Mouse (Mus musculus): ENCODE results near the gene Abraxas2. TPM values are rescaled to one million over a fixed set of nuclear protein-coding genes. Genes with fewer than 3 reads are reported as not detected.

The Abraxas2 gene
- polyA plus RNA-seq, 1 experiment, result 12.2 TPM

DNA sequence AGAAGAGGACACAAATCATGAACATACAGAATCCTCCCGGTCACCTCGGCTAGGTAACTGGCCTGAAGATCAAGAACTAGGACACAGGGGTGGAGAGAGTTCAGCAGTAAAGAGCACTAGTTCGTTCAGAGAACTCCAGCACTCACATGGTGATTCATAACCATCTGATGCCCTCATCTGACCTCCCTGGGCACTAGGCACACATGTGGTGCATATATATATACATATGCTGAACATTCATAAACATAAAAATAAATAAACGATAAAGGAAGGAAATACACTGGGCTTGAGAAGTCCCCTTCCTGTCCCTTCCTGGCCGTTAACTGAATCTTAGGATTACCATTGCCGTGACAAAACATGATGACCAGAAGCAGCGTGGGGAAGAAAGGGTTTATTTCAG, 33.8 kb downstream of the Abraxas2 start:
- H3K4me3 ChIP-seq (replicated peaks; ENCODE audit: extremely low read depth, low read depth, low read length), result no peak overlapping the region
- TF ChIP-seq POLR2A (IDR thresholded peaks at IDR 0.05; ENCODE audit: borderline replicate concordance, extremely low read depth, low read depth, low read length) (no peak), CTCF (IDR thresholded peaks at IDR 0.05; ENCODE audit: insufficient read depth, low read length) (no peak)
- no peak for DNase-seq
- peaks cover 7% of the 10 kb centered on the region for H3K4me1 ChIP-seq (ENCODE audit: control insufficient read depth, insufficient read depth, low read length)
- 46% methylated on average over 7 of the region's 7 CpGs for WGBS

DNA sequence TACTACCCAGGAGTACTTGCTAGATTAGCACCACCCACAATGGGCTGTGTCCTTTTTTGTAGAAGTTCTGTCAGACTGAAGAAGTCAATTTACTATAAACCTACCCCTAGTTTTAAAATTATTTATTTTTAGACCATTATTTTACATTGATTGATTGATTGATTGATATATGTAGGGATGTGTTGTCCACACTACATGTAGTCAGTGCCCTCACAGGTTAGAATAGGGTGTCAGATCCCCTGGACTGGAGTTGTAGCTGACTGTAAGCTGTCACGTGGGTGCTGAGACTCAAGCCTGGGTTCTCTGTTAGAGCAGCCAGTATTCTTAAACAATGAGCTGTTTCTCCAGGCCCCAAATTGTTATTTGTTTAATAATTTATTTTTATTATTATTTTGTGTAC, 34.3 kb downstream of the Abraxas2 start:
- WGBS, result 90% methylated on average over 1 of the region's 1 CpGs
- Histone ChIP-seq H3K4me3 (replicated peaks; ENCODE audit: extremely low read depth, low read depth, low read length) (no peak overlapping the region), H3K4me1 (ENCODE audit: control insufficient read depth, insufficient read depth, low read length) (peaks cover 7% of the 10 kb centered on the region; the same call in 1 of the 2 replicates)
- DNase-seq, result no peak
- TF ChIP-seq POLR2A (IDR thresholded peaks at IDR 0.05; ENCODE audit: borderline replicate concordance, extremely low read depth, low read depth, low read length) (no peak), CTCF (IDR thresholded peaks at IDR 0.05; ENCODE audit: insufficient read depth, low read length) (no peak)

DNA sequence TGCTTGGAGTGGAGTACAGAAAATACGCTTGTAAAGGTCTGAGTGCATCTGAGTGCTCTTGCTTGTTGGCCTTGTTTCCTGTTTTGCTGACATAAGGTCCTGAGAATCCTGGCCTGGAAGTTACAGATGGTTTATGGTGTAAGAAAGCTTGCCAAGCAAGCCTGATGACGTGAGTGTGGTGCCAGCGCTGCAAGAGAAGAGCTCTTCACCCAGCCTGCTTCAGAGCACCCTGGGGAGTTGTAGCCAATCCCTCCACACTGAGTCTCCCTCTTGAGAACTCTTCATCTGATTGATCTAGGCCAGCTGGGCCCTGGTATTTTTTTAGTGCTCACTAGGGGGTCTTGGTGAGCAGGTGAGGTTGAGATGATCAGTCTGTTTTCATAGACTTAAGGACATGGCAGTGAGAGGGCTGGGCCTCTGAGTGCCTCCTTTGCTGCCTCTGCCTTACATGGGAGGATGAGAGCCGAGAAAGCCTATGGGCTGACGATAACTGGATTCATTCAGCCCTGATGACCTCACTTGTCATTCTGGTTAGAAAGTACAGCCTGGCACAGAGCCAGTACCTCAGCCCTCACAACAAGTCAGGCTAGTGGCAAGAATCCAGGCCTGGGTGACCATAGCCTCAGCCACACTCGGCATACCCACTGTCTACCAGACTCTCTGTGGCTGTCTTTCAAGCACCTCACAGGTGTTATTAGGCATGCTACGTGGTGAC, 36.0 kb downstream of the Abraxas2 start:
- no peak overlapping the region for H3K4me3 ChIP-seq (replicated peaks; ENCODE audit: extremely low read depth, low read depth, low read length)
- DNase-seq, result peak; percentile 39
- no peak for TF ChIP-seq CTCF (IDR thresholded peaks at IDR 0.05; ENCODE audit: insufficient read depth, low read length)
- H3K4me1 ChIP-seq (ENCODE audit: control insufficient read depth, insufficient read depth, low read length), result peaks cover 7% of the 10 kb centered on the region; the same call in 1 of the 2 replicates
- 35% methylated on average over 7 of the region's 7 CpGs for WGBS

DNA sequence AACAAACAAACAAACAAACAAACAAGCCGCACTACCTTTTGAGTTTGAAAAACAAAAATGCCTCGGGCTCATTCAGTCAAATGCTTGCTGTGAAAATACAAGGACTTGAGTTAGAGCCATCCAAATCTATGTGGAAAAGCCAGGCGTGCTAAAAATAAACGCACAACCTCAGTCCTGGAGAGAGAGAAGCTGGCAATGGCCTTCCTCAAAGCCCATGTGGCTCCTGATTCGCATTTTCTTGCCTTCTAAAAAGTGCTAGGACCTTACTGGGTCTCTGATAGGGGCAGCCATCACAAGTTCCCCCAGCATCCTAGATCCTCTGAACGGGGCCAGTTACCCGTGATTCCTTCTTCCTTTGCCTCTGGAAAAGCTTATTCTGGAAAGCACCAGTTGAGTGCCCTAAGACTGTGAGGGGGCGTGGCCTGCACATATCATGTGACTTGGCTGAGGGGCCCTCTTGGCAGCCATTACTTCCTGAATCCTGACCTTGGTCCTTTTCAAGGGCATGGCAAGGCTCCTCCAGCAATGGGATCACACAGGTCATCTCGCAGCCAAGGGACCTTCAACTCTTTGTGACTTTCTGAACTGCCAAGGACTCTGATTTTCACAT, 37.3 kb downstream of the Abraxas2 start:
- peaks cover 7% of the 10 kb centered on the region; the same call in 1 of the 2 replicates for H3K4me1 ChIP-seq (ENCODE audit: control insufficient read depth, insufficient read depth, low read length)
- 74% methylated on average over 9 of the region's 9 CpGs for WGBS
- no peak for TF ChIP-seq POLR2A (IDR thresholded peaks at IDR 0.05; ENCODE audit: borderline replicate concordance, extremely low read depth, low read depth, low read length)
- no peak for TF ChIP-seq CTCF (IDR thresholded peaks at IDR 0.05; ENCODE audit: insufficient read depth, low read length)
- no peak overlapping the region for H3K4me3 ChIP-seq (replicated peaks; ENCODE audit: extremely low read depth, low read depth, low read length)
- DNase-seq, result no peak

DNA sequence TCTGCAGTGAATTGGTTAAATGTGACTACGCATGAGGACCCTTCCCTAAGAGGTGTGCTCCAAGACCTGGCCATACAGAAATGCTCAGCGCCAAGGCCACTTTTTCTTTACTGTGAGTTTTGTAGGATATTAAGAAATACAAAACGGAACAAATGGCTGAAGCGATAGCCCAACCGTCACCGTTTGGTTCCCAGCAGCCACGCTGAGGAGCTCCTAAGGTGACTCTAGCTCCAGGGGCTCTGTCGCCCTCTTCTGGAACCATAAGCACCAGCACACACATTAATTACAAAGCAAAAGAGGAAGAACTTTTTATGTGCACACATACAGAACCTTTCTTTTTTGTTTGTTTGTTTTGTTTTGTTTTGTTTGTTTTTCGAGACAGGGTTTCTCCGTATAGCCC, 38.2 kb downstream of the Abraxas2 start:
- WGBS, result 92% methylated on average over 10 of the region's 10 CpGs
- no peak for DNase-seq
- TF ChIP-seq POLR2A (IDR thresholded peaks at IDR 0.05; ENCODE audit: borderline replicate concordance, extremely low read depth, low read depth, low read length) (no peak), CTCF (IDR thresholded peaks at IDR 0.05; ENCODE audit: insufficient read depth, low read length) (0 out of 2 replicates have a peak, but pooled peaks have one; percentile 1)
- H3K4me1 ChIP-seq (ENCODE audit: control insufficient read depth, insufficient read depth, low read length), result peaks cover 5% of the 10 kb centered on the region; the same call in 1 of the 2 replicates
- no peak overlapping the region for H3K4me3 ChIP-seq (replicated peaks; ENCODE audit: extremely low read depth, low read depth, low read length)

DNA sequence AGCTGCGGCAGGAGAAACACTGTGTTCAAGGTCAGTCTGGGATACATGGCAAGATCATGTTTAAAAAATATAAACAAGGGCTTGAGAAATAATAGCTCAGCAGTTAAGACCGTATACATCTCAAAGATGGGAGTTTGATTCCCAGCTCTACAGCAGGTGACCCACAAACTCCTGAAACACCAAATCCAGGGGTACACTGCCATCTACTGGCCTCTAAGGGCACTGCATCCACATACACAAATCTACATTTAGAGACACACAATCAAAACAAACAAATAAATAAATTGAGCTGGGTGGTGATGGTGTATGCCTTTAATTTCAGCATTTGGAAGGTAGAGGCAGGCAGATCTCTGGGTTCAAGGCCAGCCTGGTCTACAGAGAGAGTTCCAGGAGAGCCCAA, 39.2 kb downstream of the Abraxas2 start:
- WGBS, result 91% methylated on average over 2 of the region's 2 CpGs
- no peaks in the 10 kb centered on the region for H3K4me1 ChIP-seq (ENCODE audit: control insufficient read depth, insufficient read depth, low read length)
- H3K4me3 ChIP-seq (replicated peaks; ENCODE audit: extremely low read depth, low read depth, low read length), result no peak overlapping the region
- TF ChIP-seq CTCF (IDR thresholded peaks at IDR 0.05; ENCODE audit: insufficient read depth, low read length), result peak; percentile 38
- TF ChIP-seq POLR2A (IDR thresholded peaks at IDR 0.05; ENCODE audit: borderline replicate concordance, extremely low read depth, low read depth, low read length), result no peak
- no peak for DNase-seq

DNA sequence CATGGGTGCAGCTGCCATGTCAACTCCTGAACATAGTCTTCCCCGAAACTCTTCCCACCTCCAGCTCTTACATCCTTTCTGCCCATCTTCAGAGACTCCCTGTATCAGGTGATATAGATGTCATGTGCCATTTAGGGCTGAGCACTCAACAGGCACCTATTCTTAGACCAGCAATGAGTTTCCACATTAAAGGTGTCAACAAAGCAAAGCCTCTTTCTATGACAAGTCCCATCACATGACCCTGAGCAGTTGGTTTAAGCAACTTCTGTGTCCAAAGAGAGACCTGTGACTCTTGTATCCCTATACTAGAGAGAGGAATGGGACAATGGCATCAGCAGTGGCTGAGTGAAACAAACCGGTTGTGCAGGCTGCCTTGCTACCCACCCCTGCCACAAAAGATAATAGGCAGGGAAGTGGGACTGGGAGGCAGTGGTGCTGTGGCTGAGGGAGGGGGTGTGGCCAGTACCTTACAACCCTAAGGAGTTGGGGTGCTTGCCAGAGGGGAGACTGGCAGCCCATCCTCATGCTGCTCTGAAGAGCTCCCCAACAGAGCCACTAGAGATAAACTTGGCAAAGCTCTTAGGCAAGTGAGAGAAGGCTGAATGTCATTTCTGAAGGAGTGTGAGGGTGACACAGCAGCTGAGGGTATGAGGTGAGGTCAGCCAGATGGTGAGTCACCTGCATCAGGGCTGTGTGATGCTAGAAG, 42.0 kb downstream of the Abraxas2 start:
- no peak for TF ChIP-seq CTCF (IDR thresholded peaks at IDR 0.05; ENCODE audit: insufficient read depth, low read length)
- TF ChIP-seq POLR2A (IDR thresholded peaks at IDR 0.05; ENCODE audit: borderline replicate concordance, extremely low read depth, low read depth, low read length), result no peak
- Histone ChIP-seq H3K4me1 (ENCODE audit: control insufficient read depth, insufficient read depth, low read length) (no peaks in the 10 kb centered on the region), H3K4me3 (replicated peaks; ENCODE audit: extremely low read depth, low read depth, low read length) (no peak overlapping the region)
- 57% methylated on average over 2 of the region's 2 CpGs for WGBS
- no peak for DNase-seq

DNA sequence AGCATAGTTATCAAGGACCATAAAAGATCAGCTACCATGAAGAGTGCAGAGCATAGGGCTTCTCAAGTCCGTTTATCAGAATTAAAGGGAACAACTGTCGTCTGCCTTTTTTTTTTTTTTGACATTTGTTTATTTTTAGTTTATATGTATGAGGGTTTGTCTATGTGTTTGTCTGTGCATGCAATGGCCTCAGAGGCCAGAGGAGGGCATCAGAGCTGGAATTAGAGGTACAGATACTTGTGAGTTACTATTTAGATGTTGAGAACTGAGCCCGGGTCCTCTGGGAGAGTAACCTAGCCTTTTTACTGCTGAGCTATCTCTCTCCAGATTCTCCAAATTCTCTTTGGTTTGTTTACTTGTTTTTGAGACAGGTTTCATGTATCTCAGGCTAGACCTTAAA, 44.8 kb downstream of the Abraxas2 start:
- no peak for TF ChIP-seq POLR2A (IDR thresholded peaks at IDR 0.05; ENCODE audit: borderline replicate concordance, extremely low read depth, low read depth, low read length)
- TF ChIP-seq CTCF (IDR thresholded peaks at IDR 0.05; ENCODE audit: insufficient read depth, low read length), result no peak
- H3K4me1 ChIP-seq (ENCODE audit: control insufficient read depth, insufficient read depth, low read length), result no peaks in the 10 kb centered on the region
- no peak for DNase-seq
- no peak overlapping the region for H3K4me3 ChIP-seq (replicated peaks; ENCODE audit: extremely low read depth, low read depth, low read length)
- WGBS, result 64% methylated on average over 3 of the region's 3 CpGs

DNA sequence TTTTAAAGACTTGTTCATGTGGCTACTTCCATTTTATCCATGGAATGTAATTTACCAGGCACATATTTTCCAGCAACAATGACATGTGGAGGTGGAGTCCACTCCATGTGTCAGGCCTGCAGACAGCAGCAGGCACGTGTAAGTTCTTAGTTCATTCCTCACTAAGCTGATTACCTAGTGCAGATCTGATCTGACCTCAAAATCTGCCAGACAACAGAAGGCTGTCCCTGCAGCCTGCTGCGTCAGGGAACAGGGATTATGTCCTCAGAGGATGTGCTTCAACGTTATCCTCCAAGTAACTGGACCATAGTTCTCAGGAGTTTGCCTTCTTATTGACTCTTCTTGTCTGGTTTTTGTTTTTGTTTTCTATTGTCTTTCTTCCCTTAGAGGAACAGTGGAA, 62.9 kb downstream of the Abraxas2 start:
- TF ChIP-seq POLR2A (IDR thresholded peaks at IDR 0.05; ENCODE audit: borderline replicate concordance, extremely low read depth, low read depth, low read length), result no peak
- TF ChIP-seq CTCF (IDR thresholded peaks at IDR 0.05; ENCODE audit: insufficient read depth, low read length), result no peak
- WGBS, result 50% methylated on average over 3 of the region's 3 CpGs
- Histone ChIP-seq H3K4me3 (replicated peaks; ENCODE audit: extremely low read depth, low read depth, low read length) (no peak overlapping the region), H3K4me1 (ENCODE audit: control insufficient read depth, insufficient read depth, low read length) (no peaks in the 10 kb centered on the region)
- DNase-seq, result no peak
